Mouse (Mus musculus): Measurements from ENCODE around the gene Sdc3.

DNA sequence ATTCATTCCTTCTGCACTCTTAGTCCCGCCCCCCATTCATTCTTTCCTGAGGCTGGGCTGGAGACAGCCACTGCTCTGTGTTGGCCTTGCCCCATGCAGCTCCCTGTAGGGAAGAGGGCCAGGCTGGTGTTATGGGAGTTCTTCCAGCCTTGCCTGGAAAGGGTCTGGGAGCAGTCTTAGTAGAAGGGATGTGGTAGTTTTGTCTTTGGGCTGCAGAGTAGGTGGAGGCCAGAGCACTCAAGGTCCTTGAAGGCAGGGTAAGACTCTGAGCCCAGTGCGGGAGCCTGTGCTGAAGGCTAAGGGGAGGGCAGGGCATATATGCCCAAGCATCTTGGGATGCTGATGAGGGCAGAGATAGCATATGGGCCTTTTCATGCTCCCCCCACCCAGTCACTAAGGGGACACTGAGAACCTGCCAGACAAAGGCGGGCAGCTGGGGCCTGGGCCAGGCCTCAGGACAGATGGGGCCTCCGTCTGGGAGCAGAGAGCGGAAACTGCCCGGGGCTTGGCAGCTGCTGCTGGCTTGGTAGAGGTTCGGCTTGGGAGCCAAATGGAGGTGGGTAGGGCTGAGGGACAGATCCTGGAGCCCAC is 12.5 kb downstream of the Sdc3 start:
- TF ChIP-seq POLR2A (IDR thresholded peaks at IDR 0.05; ENCODE audit: insufficient read depth, low read depth, low read length), result no peak
- TF ChIP-seq CTCF (IDR thresholded peaks at IDR 0.05), result no peak

Data from heart, adult 2 months (tissue).